Mouse (Mus musculus): ENCODE results near the gene Lrrc7.

The Lrrc7 gene

GRCm38 (mm10) chr3:158061811-158062523, 500.1 kb downstream of the Lrrc7 start:
- DNase-seq = peak in 1 of 2 experiments; percentile 8

GRCm38 (mm10) chr3:158060621-158061291, 501.3 kb downstream of the Lrrc7 start:
- no peak for DNase-seq

- no peak for DNase-seq
These were observed 512.5 kb downstream of the Lrrc7 start for GRCm38 (mm10) chr3:158049508-158049907.

DNA sequence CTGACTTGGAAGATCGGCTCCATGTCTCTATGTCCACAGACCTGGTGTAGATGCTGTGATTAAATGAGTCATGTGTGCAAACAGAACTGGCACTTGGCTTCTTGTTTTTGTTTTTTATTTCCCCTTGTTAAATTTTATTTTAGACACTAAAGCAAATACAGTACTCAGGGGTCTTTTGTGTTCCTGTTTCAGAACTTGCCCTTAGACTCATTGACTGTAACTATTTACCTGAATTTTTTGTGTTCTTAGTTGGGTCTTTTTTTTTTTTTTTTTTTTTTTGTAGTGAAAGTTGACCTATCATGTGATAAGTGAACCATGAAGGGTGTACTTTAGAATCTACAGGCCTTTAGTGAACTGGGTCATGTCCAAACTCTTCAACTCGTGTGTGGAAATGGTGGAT, 521.3 kb downstream of the Lrrc7 start:
- no peak for DNase-seq

GRCm38 (mm10) chr3:158038106-158038505, 523.9 kb downstream of the Lrrc7 start:
- DNase-seq = no peak

DNA sequence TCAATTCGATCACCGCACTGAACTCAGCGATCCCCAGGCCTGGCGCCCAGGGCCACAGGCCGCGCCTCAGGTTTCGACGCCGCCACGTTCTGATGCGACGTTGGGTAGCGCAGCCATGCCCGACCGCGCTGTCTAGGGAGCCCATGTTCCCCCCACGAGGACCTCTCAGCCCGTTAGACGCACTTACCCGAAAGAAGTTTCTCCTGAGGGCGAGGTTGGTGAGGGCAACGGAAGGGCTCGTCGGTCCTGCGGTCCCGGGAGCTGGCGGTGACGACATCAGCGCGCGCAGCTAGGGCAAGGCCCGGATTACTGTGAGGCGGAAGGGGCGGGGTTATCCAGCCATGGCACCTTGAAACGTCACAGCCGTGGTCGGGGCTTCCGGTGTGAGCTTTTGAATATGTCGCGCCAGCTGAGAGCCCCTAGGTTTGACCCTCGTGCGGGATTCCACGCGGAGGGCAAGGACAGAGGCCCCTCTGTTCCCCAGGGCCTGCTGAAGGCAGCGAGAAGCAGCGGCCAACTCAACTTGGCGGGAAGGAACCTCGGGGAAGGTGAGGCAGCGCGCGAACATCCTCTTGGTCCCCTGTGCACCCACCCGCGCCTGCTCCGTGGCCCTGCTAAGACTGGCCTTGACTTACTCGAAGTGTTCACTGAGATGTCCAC, 525.6 kb downstream of the Lrrc7 start, which contains the start of the genes Srsf11 and Lrrc40:
Srsf11 (minus strand) TSS at position 311 of the 660 bp plus-strand sequence.
Lrrc40 (plus strand) TSS at position 334 of the 660 bp plus-strand sequence.
- DNase-seq = peak; percentile 94 to 96

GRCm38 (mm10) chr3:158035866-158036265, 526.2 kb downstream of the Lrrc7 start:
- DNase-seq = no peak

All from lung, adult 18-20 months (tissue).